Mouse (Mus musculus): ENCODE measurements around the gene Jak1. TPM values are rescaled to one million over a fixed set of nuclear protein-coding genes. Genes with fewer than 3 reads are reported as not detected.

The Jak1 gene
- total RNA-seq, 1 experiment from 2014 or later = 116 TPM

DNA sequence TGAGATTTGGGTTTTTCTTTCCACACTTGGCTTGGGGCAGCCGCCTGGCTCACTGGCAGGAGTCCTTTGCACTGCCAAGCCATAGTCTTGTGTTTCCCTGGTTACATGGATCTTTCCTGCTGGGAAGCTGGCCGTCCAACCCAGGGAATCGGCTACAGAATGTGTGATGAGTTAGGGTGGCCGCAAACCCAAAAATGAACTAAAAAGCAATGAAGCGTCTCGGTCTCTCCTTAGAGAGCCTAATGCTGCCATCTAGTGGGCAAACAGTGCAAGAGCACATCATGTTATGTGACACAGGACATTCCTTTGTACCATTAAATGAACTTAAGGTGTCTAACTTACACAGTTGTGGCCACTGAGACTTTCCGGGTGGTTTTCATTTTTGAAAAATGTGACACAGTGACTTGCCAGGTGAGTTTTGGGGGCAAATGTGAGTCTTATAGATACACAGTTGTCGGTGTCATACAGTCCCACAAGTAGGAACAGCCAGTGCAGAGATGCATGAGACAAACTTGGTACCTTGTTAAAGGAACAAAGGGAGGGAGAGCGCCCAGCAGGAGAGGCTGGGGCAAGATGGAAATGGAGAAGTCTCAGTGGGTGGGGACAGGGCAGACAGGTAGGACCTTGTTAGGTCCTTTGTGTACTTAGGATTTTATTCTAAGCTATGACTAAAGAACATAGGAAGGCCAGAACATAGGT lies 118.9 kb downstream of the Jak1 start:
- ATAC-seq (replicated peaks in 1 of 2; ENCODE audit: insufficient read depth in 1 of 2, low FRiP score in 2 of 2, low TSS enrichment in 1 of 2, low read depth in 1 of 2, poor library complexity in 2 of 2, severe bottlenecking in 2 of 2) = peak; percentile 63 to 68

DNA sequence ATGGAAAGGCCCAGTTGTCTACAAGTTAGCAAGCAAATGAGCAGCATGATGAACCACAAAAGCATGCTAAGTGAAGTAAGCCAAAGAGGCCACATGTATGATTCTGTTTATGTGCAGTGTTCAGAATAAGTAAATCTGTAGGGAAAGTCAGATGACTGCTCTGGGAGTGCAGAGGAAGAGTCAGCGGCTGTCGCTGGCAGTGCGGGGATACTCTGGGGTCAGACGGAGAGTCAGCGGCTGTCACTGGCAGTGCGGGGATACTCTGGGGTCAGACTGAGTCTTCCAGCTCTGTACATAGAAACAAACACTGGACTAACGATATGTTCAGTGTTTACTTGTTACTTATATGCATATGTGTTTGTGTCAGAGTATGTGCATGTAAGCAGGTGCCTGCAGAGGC lies 120.3 kb downstream of the Jak1 start:
- ATAC-seq (replicated peaks in 1 of 2; ENCODE audit: insufficient read depth in 1 of 2, low FRiP score in 2 of 2, low TSS enrichment in 1 of 2, low read depth in 1 of 2, poor library complexity in 2 of 2, severe bottlenecking in 2 of 2) = no peak

DNA sequence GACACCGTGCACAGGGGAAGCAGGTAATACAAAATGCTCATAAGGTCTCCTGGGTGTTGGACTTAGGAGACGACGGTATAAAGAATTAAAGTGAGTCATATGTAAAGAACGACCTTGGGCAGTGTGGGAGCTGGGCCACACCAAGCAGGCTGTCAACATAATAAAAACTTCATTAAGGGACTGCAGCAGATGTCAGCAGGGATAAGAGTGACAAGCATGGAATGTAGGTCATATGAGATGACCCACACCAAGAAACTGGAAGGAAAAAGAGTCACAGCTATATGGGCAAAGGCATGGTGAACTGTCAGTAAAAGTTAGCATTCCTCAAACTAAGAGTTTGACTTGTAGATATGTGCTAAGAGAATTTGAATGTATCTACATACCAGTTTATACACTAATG lies 120.7 kb downstream of the Jak1 start:
- no peak for ATAC-seq (replicated peaks in 1 of 2; ENCODE audit: insufficient read depth in 1 of 2, low FRiP score in 2 of 2, low TSS enrichment in 1 of 2, low read depth in 1 of 2, poor library complexity in 2 of 2, severe bottlenecking in 2 of 2)

DNA sequence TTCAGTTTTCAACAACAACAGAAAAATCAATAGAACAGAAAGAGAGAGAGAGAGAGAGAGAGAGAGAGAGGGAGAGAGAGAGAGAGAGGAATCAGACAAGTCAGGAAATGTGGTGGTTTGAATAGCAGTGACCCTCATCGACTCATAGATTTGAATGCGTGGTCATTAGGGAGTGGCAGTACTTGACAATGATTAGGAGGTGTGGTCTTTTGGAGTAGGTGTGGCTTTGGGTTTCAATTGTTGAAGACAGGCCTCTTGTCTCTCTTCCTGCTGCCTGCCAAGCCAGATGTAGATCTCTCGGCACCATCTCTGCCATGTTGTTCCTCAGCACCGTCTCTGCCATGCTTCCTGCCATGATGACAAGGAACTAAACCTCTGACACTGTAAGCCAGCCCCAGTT lies 121.2 kb downstream of the Jak1 start:
- no peak for ATAC-seq (replicated peaks in 1 of 2; ENCODE audit: insufficient read depth in 1 of 2, low FRiP score in 2 of 2, low TSS enrichment in 1 of 2, low read depth in 1 of 2, poor library complexity in 2 of 2, severe bottlenecking in 2 of 2)

DNA sequence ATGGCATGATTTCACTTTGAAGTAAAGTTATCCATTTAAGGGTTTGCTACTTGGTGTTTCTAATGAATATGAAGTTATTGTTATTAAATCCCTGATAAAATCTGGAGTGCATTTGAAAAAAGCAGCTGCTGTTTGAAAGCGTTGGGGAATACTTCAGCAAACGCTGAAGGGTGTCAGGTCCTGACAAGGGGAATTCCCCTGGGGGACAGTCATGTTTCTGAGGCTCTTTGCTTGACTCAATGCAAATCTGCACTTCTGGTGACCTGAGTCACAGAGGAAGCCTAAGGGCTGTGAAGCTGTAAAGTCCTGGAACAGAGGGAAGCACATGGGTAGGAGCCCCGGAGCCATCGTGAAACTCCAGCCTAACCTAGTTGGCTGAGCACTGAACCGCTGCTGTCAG lies 123.3 kb downstream of the Jak1 start:
- ATAC-seq (replicated peaks in 1 of 2; ENCODE audit: insufficient read depth in 1 of 2, low FRiP score in 2 of 2, low TSS enrichment in 1 of 2, low read depth in 1 of 2, poor library complexity in 2 of 2, severe bottlenecking in 2 of 2) = no peak

DNA sequence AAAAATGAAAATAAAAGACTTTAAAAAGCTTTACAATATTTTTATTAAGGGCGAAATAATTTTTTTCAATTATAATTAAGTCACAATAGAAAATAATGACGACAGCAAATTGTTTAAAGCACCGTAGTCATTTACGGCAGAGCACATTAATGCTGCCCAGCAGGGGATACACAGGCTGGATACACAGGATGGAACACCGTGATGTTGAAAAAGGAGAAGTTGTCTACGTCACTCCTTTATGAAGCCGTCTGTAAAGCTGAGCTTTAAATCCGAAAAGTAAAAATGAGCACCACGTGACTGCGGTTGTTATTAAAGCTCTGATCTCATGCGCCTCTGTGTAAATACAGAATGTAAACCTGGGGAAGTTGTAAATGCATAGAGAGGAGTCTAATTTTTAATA lies 127.1 kb downstream of the Jak1 start:
- 0 out of 4 replicates have a peak, but pooled peaks of 1 of the 2 experiments have one; percentile 37 for ATAC-seq (replicated peaks in 1 of 2; ENCODE audit: insufficient read depth in 1 of 2, low FRiP score in 2 of 2, low TSS enrichment in 1 of 2, low read depth in 1 of 2, poor library complexity in 2 of 2, severe bottlenecking in 2 of 2)

DNA sequence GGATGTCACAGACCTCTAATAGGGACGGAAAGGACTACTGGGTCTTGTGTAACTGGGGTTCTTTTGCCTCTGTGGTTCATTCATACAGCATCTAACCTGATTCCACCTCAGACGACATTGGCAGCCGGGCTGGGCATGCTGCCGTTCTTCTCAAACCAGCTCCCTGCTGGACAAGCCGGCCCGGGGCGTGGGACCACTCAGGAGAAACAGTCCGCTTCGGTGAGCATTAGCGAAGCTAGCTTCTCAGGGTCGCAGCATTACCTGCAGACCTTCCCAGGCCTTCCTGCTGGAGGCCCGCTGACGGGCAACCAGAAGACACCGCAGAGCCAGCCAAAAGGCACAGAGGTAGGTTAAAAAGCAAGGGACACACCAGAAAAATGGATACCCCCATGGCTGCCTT lies 129.2 kb downstream of the Jak1 start:
- ATAC-seq (replicated peaks in 1 of 2; ENCODE audit: insufficient read depth in 1 of 2, low FRiP score in 2 of 2, low TSS enrichment in 1 of 2, low read depth in 1 of 2, poor library complexity in 2 of 2, severe bottlenecking in 2 of 2) = no peak

DNA sequence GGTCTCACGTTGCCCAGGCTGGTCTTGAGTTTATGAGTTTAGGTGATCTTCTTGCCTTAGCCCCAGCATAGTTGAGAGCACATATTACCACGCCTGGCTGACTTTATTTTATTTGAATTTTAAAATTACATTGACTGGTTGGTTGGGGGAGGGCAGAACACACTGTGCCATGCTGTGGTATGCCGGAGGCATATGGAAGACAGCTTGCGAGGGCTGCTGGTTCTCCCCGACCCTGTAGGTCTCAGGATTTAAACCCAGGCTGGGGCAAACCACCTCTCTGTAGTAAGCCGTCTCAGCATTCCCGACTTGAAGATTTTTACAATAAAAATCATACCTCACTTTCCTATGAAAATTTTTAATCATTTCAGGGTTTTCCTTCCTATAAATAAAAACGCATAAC lies 130.1 kb downstream of the Jak1 start:
- no peak for ATAC-seq (replicated peaks in 1 of 2; ENCODE audit: insufficient read depth in 1 of 2, low FRiP score in 2 of 2, low TSS enrichment in 1 of 2, low read depth in 1 of 2, poor library complexity in 2 of 2, severe bottlenecking in 2 of 2)

DNA sequence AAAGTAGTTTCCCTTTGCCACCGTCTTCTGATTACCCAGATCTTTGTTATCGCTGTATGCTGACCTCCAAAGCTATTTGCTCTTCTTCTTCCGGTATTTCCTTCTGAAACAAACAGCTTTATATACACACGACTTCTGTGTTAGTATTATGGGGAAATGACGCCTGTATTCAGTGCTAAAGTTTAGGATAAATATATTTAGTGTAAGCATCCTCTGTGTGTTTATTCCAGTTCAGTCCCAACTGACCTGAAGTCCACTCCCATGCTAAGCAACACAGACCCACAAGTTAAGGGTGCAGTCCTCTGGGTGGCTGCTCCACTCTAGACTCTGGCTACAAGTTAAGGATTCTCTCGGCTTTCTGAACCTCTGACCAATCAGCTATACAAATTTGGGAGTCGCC lies 144.1 kb downstream of the Jak1 start:
- no peak for ATAC-seq (replicated peaks in 1 of 2; ENCODE audit: insufficient read depth in 1 of 2, low FRiP score in 2 of 2, low TSS enrichment in 1 of 2, low read depth in 1 of 2, poor library complexity in 2 of 2, severe bottlenecking in 2 of 2)

DNA sequence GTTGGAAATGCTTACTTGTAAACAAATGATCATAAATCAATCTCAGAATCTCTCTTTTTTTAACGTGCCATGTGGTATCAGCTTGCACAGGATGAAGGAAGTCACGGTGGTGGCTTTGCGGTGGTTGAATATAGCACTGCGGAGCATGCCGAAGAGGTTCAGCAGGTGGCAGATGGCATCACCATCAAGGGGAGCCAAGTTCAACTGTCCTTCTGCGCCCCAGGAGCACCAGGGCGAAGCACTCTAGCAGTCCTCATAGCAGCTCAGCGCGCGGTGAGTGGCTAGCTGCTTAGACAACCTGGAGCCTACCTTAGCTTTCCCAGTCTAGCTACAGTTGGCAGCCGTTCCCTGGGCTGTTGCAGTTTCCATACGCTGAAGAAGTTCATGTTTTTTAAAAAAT lies 158.0 kb downstream of the Jak1 start:
- ATAC-seq (replicated peaks in 1 of 2; ENCODE audit: insufficient read depth in 1 of 2, low FRiP score in 2 of 2, low TSS enrichment in 1 of 2, low read depth in 1 of 2, poor library complexity in 2 of 2, severe bottlenecking in 2 of 2) = no peak

Other genes with a start within 250 kb of the Jak1 start
- gene Gm10577, start 244.6 kb downstream of the Jak1 start, total RNA-seq (2017) = not detected in 2 replicates
- 5.8 and 8.2 TPM in 2 replicates for gene Raver2, start 196.3 kb downstream of the Jak1 start, total RNA-seq (2017)
- gene Ak4, start 154.0 kb upstream of the Jak1 start, total RNA-seq (2017) = 19.4 and 21.7 TPM in 2 replicates
- 42.5 and 48.3 TPM in 2 replicates for gene Dnajc6, start 231.4 kb upstream of the Jak1 start, total RNA-seq (2017)

All from hematopoietic stem cell, adult 5-6 weeks (primary cell).